Mouse (Mus musculus) spleen, adult 2 months (tissue): ENCODE measurements at regions not wholly inside any gene's neighbourhood (a gene's known extent, or its start where the extent isn't known, plus 50 kb on each side); places are given as distances from the start of the nearest gene placed in this dataset.

Experiments used
- DNase-seq, 2 experiments: peaks; one replicate each; pipeline versions ENCODE4 v3.0.0 to v3.0.0-alpha.2; 2012 to 2021; ENCODE audit warnings: low spot score in 2 of 2, low read depth in 1 of 2
- H3K27ac ChIP-seq: fragments of 200-500 bp; 2 replicates; pipeline ENCODE4 v1.5.1; 2012; ENCODE audit warnings: low read length, inconsistent platforms; ENCODE audit not compliant: insufficient read depth
- H3K27me3 ChIP-seq: fragments of 200-500 bp; 2 replicates; pipeline ENCODE4 v1.6.1; 2012; ENCODE audit warnings: mild to moderate bottlenecking, moderate library complexity, low read length, inconsistent platforms; ENCODE audit not compliant: control insufficient read depth, insufficient read depth
- H3K36me3 ChIP-seq: fragments of 200-500 bp; 2 replicates; pipeline ENCODE4 v1.6.1; 2012; ENCODE audit warnings: mild to moderate bottlenecking, low read length, inconsistent platforms; ENCODE audit not compliant: control insufficient read depth, insufficient read depth
- H3K4me1 ChIP-seq: fragments of 200-500 bp; 2 replicates; pipeline ENCODE4 v1.6.1; 2011; ENCODE audit warnings: inconsistent platforms; ENCODE audit not compliant: control insufficient read depth, insufficient read depth, insufficient read length
- H3K4me3 ChIP-seq: fragments of 200-500 bp; 2 replicates; pipeline ENCODE4 v1.5.1; 2011; ENCODE audit warnings: mild to moderate bottlenecking, inconsistent platforms; ENCODE audit not compliant: insufficient read depth, insufficient read length; ENCODE audit errors: extremely low read depth
- CTCF ChIP-seq: fragments of 200-500 bp; IDR thresholded peaks from 2 replicates; pipeline ENCODE4 v1.5.1; 2011; ENCODE audit warnings: mild to moderate bottlenecking, inconsistent platforms; ENCODE audit not compliant: insufficient read depth, insufficient read length, insufficient replicate concordance; ENCODE audit errors: extremely low read depth
- POLR2A ChIP-seq: fragments of 200-500 bp; IDR thresholded peaks from 2 replicates; pipeline ENCODE4 v1.6.1; 2011; ENCODE audit warnings: low read depth, low read length, inconsistent platforms
- WGBS: fragments of 180-500 bp; shearing (Covaris S2); methylation state at CpG from one replicate; pipeline ENCODE4 v1.1.7; 2018; 5-methylcytosine and 5-hydroxymethylcytosine counted together

- H3K4me3 ChIP-seq: no peak overlapping the region
- 50% methylated on average over 9 of the region's 9 CpGs for WGBS
- TF ChIP-seq POLR2A: no peak
- TF ChIP-seq CTCF: no peak
- no peaks in the 10 kb centered on the region for H3K4me1 ChIP-seq
- H3K27ac ChIP-seq: no peak overlapping the region
- DNase-seq: no peak
- H3K27me3 ChIP-seq: no peaks in the 10 kb centered on the region
- no peaks in the 10 kb centered on the region for H3K36me3 ChIP-seq
These were observed 76.7 kb downstream of the Trim29 start for GRCm38 (mm10) chr9:43387397-43387796.

GRCm38 (mm10) chr9:43389491-43390083, 78.9 kb downstream of the Trim29 start:
- WGBS: 71% methylated on average over 9 of the region's 9 CpGs
- H3K27ac ChIP-seq: no peak overlapping the region
- H3K4me3 ChIP-seq: no peak overlapping the region
- no peak for DNase-seq
- H3K4me1 ChIP-seq: no peaks in the 10 kb centered on the region
- no peaks in the 10 kb centered on the region for H3K27me3 ChIP-seq
- TF ChIP-seq POLR2A (no peak), CTCF (no peak)
- H3K36me3 ChIP-seq: no peaks in the 10 kb centered on the region

GRCm38 (mm10) chr9:43392467-43393064, 81.9 kb downstream of the Trim29 start:
- TF ChIP-seq POLR2A: no peak
- no peak for TF ChIP-seq CTCF
- Histone ChIP-seq H3K4me3 (no peak overlapping the region), H3K4me1 (no peaks in the 10 kb centered on the region), H3K27me3 (no peaks in the 10 kb centered on the region), H3K27ac (no peak overlapping the region), H3K36me3 (no peaks in the 10 kb centered on the region)
- 62% methylated on average over 6 of the region's 6 CpGs for WGBS
- DNase-seq: no peak

- no peak overlapping the region for H3K4me3 ChIP-seq
- no peak overlapping the region for H3K27ac ChIP-seq
- 61% methylated on average over 5 of the region's 5 CpGs for WGBS
- H3K4me1 ChIP-seq: no peaks in the 10 kb centered on the region
- H3K36me3 ChIP-seq: no peaks in the 10 kb centered on the region
- TF ChIP-seq POLR2A: no peak
- DNase-seq: no peak
- H3K27me3 ChIP-seq: no peaks in the 10 kb centered on the region
These were observed 83.6 kb downstream of the Trim29 start for GRCm38 (mm10) chr9:43394204-43394603.

GRCm38 (mm10) chr9:43395209-43395608, 84.6 kb downstream of the Trim29 start:
- H3K4me3 ChIP-seq: no peak overlapping the region
- H3K27ac ChIP-seq: no peak overlapping the region
- no peak for DNase-seq
- no peaks in the 10 kb centered on the region for H3K36me3 ChIP-seq
- WGBS: 47% methylated on average over 5 of the region's 5 CpGs
- H3K27me3 ChIP-seq: no peaks in the 10 kb centered on the region
- H3K4me1 ChIP-seq: no peaks in the 10 kb centered on the region
- no peak for TF ChIP-seq CTCF
- TF ChIP-seq POLR2A: no peak

- Histone ChIP-seq H3K4me3 (no peak overlapping the region), H3K36me3 (no peaks in the 10 kb centered on the region), H3K4me1 (no peaks in the 10 kb centered on the region), H3K27ac (no peak overlapping the region), H3K27me3 (no peaks in the 10 kb centered on the region)
- TF ChIP-seq CTCF (no peak), POLR2A (no peak)
- DNase-seq: no peak
These were observed 85.9 kb downstream of the Trim29 start for GRCm38 (mm10) chr9:43396566-43396965.

- WGBS: 83% methylated on average over 6 of the region's 6 CpGs
These were observed 97.8 kb downstream of the Trim29 start for GRCm38 (mm10) chr9:43408493-43408892.

More at GRCm38 (mm10) chr9:43408493-43408892, 97.8 kb downstream of the Trim29 start:
- no peaks in the 10 kb centered on the region for H3K36me3 ChIP-seq
- no peaks in the 10 kb centered on the region for H3K4me1 ChIP-seq
- H3K4me3 ChIP-seq: no peak overlapping the region
- no peak for DNase-seq
- H3K27me3 ChIP-seq: no peaks in the 10 kb centered on the region
- TF ChIP-seq CTCF: no peak
- TF ChIP-seq POLR2A: no peak
- H3K27ac ChIP-seq: no peak overlapping the region
